Mouse (Mus musculus) heart, adult 2 months (tissue): ENCODE results near the gene Vps13d. TPM values are rescaled to one million over a fixed set of nuclear protein-coding genes. Genes with fewer than 3 reads are reported as not detected.
A peak's percentile ranks its signal among the peaks of the same experiment; 100 is the strongest.

Experiments used
- DNase-seq, 2 experiments: peaks; one replicate each; pipeline ENCODE4 v3.0.0; 2021
- H3K27ac ChIP-seq: fragments of 200-600 bp; 2 replicates; pipeline ENCODE4 v1.8.1; 2022
- H3K27me3 ChIP-seq: fragments of 200-500 bp; 2 replicates; pipeline ENCODE4 v1.6.1; 2012; ENCODE audit warnings: mild to moderate bottlenecking, low read length, inconsistent platforms, mixed read lengths; ENCODE audit not compliant: control insufficient read depth, insufficient read depth
- H3K36me3 ChIP-seq: fragments of 200-500 bp; 2 replicates; pipeline ENCODE4 v1.6.1; 2012; ENCODE audit warnings: low read length, inconsistent platforms; ENCODE audit not compliant: control insufficient read depth, insufficient read depth
- H3K4me1 ChIP-seq: fragments of 200-500 bp; 2 replicates; pipeline ENCODE4 v1.6.1; 2011; ENCODE audit warnings: low read length; ENCODE audit not compliant: control insufficient read depth, insufficient read depth
- H3K4me3 ChIP-seq: fragments of 200-600 bp; 2 replicates; pipeline ENCODE4 v1.8.1; 2022
- H3K79me2 ChIP-seq: fragments of 200-500 bp; replicated peaks from 2 replicates; pipeline ENCODE4 v1.6.1; 2012; ENCODE audit warnings: mild to moderate bottlenecking, inconsistent platforms, low read length, moderate library complexity, mixed read lengths; ENCODE audit not compliant: control insufficient read depth, insufficient read depth
- H3K9ac ChIP-seq: fragments of 200-500 bp; 2 replicates; pipeline ENCODE4 v1.6.1; 2012; ENCODE audit warnings: low read depth, mild to moderate bottlenecking, control low read depth, inconsistent platforms, low read length, mixed read lengths
- CTCF ChIP-seq: fragments of 200-600 bp; IDR thresholded peaks from 2 replicates; pipeline ENCODE4 v1.8.1; 2022; ENCODE audit warnings: antibody characterized with exemption, mild to moderate bottlenecking, moderate library complexity
- EP300 ChIP-seq: fragments of 200-500 bp; IDR thresholded peaks from 2 replicates; pipeline ENCODE4 v1.6.1; 2011; ENCODE audit warnings: low read depth, low read length, control low read depth; ENCODE audit not compliant: insufficient read depth
- POLR2A ChIP-seq: fragments of 200-500 bp; IDR thresholded peaks from 2 replicates; pipeline ENCODE4 v1.6.1; 2011; ENCODE audit warnings: mild to moderate bottlenecking, low read depth, low read length, control low read depth; ENCODE audit not compliant: insufficient read depth
- WGBS: fragments of 180-500 bp; shearing (Covaris S2); methylation state at CpG from one replicate; pipeline ENCODE4 v1.1.7; 2018; 5-methylcytosine and 5-hydroxymethylcytosine counted together
- intact Hi-C: fragments of 180-260 bp; cut with DNase I; formaldehyde crosslinking; loops from one replicate; pipeline ENCODE4 v1.15.1; 2025
- polyA plus RNA-seq: library from polyadenylated mRNA; depleted of rRNA; stranded (reverse); fragments of >200 nt; gene quantifications from 2 replicates; pipeline ENCODE4 v1.2.3, GENCODE M21; 2012
- total RNA-seq, 2 experiments: library from RNA; stranded (reverse); gene quantifications; 2 replicates each; pipeline ENCODE4 v1.2.3; 2021

Gene Vps13d
- total and polyA plus RNA-seq, 3 experiments: 24.8 to 77.1 (median 65.8) TPM

- no peak overlapping the region for H3K9ac ChIP-seq
- H3K4me3 ChIP-seq: no peak overlapping the region
- no peak for DNase-seq
- no peak overlapping the region for H3K27ac ChIP-seq
- intact Hi-C loops: no loop called here
- WGBS: 91% methylated on average over 1 of the region's 1 CpGs
- peaks cover 2% of the 10 kb centered on the region for H3K4me1 ChIP-seq
- H3K79me2 ChIP-seq: no peaks in the 10 kb centered on the region
- H3K27me3 ChIP-seq: no peaks in the 10 kb centered on the region
- TF ChIP-seq EP300 (no peak), POLR2A (no peak), CTCF (no peak)
- H3K36me3 ChIP-seq: peaks cover 14% of the 10 kb centered on the region
Measured at GRCm38 (mm10) chr4:145130772-145131171, 64.0 kb downstream of the Vps13d start.

GRCm38 (mm10) chr4:145129956-145130548 is 64.8 kb downstream of the Vps13d start:
- Histone ChIP-seq H3K79me2 (no peaks in the 10 kb centered on the region), H3K27me3 (no peaks in the 10 kb centered on the region), H3K9ac (no peak overlapping the region), H3K4me1 (peaks cover 2% of the 10 kb centered on the region), H3K36me3 (peaks cover 21% of the 10 kb centered on the region), H3K27ac (peak overlapping the region; percentile 33; the same call in 1 of the 2 replicates), H3K4me3 (no peak overlapping the region)
- TF ChIP-seq EP300 (no peak), CTCF (no peak), POLR2A (no peak)
- intact Hi-C loops: loop anchor here (5.0 kb wide), 1 partner anchor 363 kb away; no protein-coding TSS in a partner anchor
- peak; percentile 58 to 64 for DNase-seq

DNA sequence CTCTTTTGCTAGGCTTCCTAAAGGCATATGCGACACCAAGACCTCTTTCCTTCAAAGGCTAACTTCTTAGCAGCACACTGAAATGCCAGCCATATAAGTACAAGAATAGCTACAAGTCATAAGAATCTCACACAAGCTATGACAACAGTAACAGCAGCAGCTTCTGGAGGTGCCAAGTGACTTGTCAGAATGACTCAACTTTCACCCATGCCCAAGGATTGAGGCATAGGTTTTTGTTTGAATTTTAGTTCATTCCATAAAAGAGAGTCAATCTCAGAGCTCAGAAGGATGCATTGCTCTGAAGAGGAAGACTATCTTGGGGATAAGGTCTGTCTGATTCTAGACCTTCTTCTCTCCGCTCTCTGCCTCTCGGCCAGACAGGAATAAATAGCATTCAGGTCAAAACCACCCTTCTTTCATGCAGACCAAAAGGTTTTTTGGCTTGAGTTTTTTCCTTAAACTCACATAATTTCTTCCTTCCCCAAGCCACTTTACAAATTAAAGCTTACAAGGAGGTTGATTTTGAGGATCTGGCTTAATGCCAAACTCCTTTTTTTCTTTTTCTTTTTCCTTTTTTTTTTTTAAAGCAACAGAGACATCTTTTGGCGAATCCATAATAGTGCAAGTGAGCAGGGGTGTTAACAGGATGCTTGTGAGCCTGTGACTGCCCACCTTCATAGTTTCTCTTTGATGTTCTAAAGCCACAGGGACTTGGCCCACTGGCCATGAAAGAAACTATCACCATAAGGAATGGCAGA is 69.2 kb downstream of the Vps13d start:
- DNase-seq: no peak
- Histone ChIP-seq H3K79me2 (no peaks in the 10 kb centered on the region), H3K9ac (no peak overlapping the region), H3K27ac (peak overlapping the region; percentile 29), H3K4me3 (no peak overlapping the region), H3K4me1 (peaks cover 1% of the 10 kb centered on the region; the same call in 1 of the 2 replicates), H3K27me3 (no peaks in the 10 kb centered on the region), H3K36me3 (peaks cover 23% of the 10 kb centered on the region)
- peak; percentile 53 for TF ChIP-seq CTCF
- no peak for TF ChIP-seq POLR2A
- 79% methylated on average over 4 of the region's 4 CpGs for WGBS
- intact Hi-C loops: loop anchor here (5.0 kb wide), 1 partner anchor 358 kb away; no protein-coding TSS in a partner anchor

GRCm38 (mm10) chr4:145124419-145124818 is 70.4 kb downstream of the Vps13d start:
- peaks cover 16% of the 10 kb centered on the region for H3K36me3 ChIP-seq
- intact Hi-C loops: no loop called here

GRCm38 (mm10) chr4:145111641-145112040 is 83.2 kb downstream of the Vps13d start:
- DNase-seq: peak in 1 of 2 experiments; percentile 26
- peaks cover 52% of the 10 kb centered on the region for H3K36me3 ChIP-seq
- H3K27me3 ChIP-seq: no peaks in the 10 kb centered on the region
- H3K27ac ChIP-seq: peak overlapping the region; percentile 5; the same call in 1 of the 2 replicates
- no peaks in the 10 kb centered on the region for H3K79me2 ChIP-seq
- WGBS: 45% methylated on average over 4 of the region's 4 CpGs
- H3K4me3 ChIP-seq: no peak overlapping the region
- TF ChIP-seq POLR2A (no peak), EP300 (no peak), CTCF (no peak)
- intact Hi-C loops: no loop called here
- no peak overlapping the region for H3K9ac ChIP-seq
- H3K4me1 ChIP-seq: peaks cover 1% of the 10 kb centered on the region; the same call in 1 of the 2 replicates

More at GRCm38 (mm10) chr4:145124419-145124818, 70.4 kb downstream of the Vps13d start:
- no peak overlapping the region for H3K27ac ChIP-seq
- TF ChIP-seq POLR2A (no peak), CTCF (no peak), EP300 (no peak)
- H3K27me3 ChIP-seq: no peaks in the 10 kb centered on the region
- H3K4me3 ChIP-seq: no peak overlapping the region
- no peak overlapping the region for H3K9ac ChIP-seq
- WGBS: 87% methylated on average over 4 of the region's 4 CpGs
- no peaks in the 10 kb centered on the region for H3K79me2 ChIP-seq
- H3K4me1 ChIP-seq: no peaks in the 10 kb centered on the region; the same call in 1 of the 2 replicates
- no peak for DNase-seq

GRCm38 (mm10) chr4:145110736-145111135 is 84.1 kb downstream of the Vps13d start:
- H3K9ac ChIP-seq: no peak overlapping the region
- no peaks in the 10 kb centered on the region for H3K79me2 ChIP-seq
- H3K27me3 ChIP-seq: no peaks in the 10 kb centered on the region
- intact Hi-C loops: no loop called here
- DNase-seq: no peak
- H3K4me3 ChIP-seq: no peak overlapping the region
- H3K4me1 ChIP-seq: peaks cover 1% of the 10 kb centered on the region; the same call in 1 of the 2 replicates
- no peak overlapping the region for H3K27ac ChIP-seq
- 80% methylated on average over 6 of the region's 6 CpGs for WGBS
- TF ChIP-seq CTCF (no peak), POLR2A (no peak), EP300 (no peak)
- peaks cover 55% of the 10 kb centered on the region for H3K36me3 ChIP-seq
